Mouse (Mus musculus) erythroblast, adult 5-6 weeks (primary cell): ENCODE measurements at regions not wholly inside any gene's neighbourhood (a gene's known extent, or its start where the extent isn't known, plus 50 kb on each side); places are given as distances from the start of the nearest gene placed in this dataset.

ENCODE experiments used
- ATAC-seq: replicated peaks from 2 replicates; pipeline ENCODE4 v1.8.0; 2016; ENCODE audit warnings: moderate number of reproducible peaks, mild to moderate bottlenecking, moderate TSS enrichment, inconsistent platforms; ENCODE audit not compliant: poor library complexity, low FRiP score, severe bottlenecking

DNA sequence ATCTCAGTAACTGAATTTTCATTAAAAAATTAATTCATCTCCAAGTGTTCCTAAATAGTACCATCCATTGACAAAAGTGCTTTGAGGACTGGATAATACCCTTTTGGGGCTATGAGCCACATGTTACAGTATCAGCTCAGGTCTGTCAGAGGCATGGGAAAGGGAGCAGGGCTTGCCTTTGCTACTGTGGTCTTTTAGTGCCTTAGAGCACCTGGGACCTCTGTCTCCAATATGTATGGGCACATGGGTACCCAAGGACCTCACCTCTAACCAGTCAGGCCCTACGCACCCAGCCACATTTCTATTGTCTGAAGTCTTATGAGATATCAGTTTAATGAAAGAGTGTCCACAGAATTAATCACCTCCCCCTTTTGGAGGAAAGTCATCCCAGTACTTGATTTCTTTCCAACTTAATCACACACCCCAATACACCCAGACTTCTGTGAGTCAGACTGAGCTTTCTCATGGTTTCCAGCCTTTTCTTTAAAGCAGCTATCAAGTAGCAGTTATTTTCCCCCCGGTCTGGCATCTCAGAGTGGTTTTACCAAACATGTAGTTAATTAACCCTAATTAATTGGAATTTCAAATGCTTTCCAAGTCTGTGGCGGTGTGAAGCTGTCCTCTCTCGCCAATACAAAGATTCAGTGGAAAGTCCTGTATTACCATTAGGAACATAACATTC is 498.7 kb upstream of the Camk1g start:
- ATAC-seq, result no peak

DNA sequence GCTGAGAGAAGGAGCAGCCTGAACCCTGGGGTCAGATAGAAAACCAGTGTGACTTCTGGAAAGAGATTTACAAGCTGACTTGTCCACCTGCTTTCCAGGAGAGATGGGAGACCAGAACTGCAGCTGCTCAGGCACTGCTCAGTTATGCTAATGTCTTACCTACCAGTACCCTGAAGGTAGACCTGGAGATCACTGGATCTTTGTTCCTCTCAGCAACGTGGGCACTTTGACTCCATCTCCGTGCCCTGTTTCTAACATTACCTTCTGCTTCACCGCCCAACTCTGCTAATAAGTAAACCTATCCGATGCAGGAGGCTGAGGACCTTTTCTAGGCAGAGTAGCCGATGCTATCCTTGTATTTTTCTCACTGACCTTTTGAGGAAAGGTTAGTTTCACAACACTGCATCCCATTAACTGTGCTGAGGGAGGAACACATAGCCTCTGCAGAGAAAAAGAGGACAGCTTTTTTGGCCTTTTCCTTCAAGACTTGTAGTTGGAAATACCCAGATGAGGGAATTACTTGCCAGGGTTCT is 490.7 kb upstream of the Camk1g start:
- no peak for ATAC-seq

DNA sequence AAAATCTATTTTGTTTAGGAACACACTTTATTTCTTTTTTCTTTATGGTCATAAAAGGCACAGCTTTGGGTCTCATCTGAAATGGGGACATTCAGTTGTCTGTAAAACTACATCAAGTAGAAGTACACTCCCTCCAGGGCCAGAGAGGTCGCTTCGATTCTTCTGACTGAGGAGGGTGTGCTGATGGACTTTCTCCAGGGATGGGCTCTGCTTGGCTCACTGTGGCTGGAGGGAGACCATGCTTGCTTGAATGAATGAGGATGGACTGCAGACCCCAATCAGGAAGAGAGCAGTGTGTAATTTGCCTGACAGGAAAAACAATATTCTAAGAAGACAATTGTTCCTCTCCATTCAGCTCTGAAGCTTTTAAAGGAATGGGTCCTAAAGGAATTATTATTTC is 490.3 kb upstream of the Camk1g start:
- ATAC-seq, result no peak

DNA sequence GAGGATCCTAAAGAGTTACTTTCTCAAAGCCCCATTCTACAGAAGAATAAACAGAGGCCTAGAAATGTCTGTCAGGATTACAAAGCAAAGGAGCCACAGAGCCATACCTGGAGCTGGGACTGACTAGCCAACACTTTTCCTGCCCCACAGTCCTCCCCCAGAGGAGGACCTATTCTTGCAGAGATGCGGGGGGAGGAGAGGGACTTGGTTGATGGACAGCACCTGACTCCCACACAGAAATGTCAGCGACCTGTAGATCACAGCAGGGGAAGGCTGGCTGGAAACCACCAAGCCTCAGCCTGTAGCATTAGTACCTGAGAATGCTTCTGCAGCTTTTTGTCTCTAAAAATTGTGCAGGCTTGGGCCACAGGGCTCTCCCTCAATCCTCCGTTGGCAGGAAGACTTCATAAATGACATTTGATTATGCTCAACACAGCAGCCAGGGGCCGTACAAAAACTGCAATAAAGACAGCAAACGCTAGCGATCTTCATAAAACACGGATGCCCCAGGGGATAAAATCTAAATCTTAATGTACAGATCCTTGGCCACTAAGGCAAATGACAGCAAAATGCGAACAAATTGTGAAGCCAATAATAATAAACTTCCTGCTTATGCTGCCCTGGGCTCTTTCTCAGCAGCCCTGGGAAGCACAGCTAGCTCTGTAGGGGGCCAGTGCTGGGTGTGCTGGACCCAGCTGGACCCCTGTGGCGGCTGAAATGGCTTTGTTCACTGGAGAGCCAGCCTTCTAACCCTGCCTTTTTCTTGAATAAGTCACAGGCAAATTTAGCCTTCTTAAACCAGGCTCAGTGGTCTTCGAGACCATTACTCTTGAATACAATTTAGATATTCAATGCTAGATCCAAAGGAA is 489.4 kb upstream of the Camk1g start:
- no peak for ATAC-seq

DNA sequence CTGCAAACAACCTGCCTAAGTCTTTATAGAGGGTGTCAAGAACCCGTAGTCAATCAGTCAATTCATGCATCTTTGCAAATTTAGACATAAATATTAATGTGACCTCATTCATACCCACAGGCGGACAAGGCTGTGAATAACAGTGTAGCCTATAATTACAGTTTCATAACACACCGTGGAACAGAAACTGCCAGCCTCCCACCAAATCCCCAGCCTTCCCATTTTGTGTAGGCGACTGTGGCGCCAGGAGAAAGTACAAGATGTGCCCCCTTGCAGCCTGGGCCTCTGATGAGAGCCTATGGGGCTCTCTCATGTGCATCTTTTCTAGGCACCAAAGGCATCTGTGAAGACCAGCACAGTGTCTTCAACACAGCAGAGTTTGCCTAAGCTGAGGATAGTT is 477.8 kb upstream of the Camk1g start:
- no peak for ATAC-seq

DNA sequence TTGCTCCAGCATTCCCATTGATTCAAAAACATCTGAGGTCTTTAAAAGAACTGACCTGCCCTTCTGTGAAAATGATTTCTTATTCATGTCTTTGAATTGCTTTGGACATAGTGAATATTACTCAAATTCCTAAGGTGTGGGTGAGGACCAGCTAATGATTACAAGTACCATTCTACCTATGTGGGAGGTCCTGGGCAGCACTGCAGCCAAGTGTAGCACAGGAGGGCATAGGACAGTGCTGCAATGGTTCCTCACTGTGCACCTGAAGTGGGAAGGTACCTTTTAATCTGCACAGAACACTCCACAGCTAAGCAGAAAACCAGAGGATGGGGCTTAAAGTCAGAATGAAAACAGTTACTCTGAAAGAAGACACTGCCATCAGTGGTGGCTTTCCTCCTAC is 474.8 kb upstream of the Camk1g start:
- no peak for ATAC-seq

DNA sequence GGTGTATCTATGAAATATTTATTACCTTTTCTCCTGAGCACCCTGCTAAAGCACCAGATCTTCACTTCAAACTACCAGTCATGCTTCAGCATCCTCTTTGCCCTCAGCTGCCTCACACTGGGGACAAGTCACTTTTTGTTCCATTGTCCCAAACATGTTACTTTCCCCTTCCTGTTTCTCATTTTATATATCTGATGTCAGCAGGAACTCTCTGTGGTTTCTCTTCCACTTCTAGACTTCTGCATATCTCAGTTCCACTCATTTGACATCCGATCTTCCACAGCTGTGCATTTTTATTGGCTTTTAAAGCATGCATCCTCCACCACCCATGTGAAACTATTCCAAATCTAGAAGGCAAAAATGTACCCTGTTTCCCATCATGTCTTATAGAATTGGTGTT is 474.4 kb upstream of the Camk1g start:
- ATAC-seq, result no peak

DNA sequence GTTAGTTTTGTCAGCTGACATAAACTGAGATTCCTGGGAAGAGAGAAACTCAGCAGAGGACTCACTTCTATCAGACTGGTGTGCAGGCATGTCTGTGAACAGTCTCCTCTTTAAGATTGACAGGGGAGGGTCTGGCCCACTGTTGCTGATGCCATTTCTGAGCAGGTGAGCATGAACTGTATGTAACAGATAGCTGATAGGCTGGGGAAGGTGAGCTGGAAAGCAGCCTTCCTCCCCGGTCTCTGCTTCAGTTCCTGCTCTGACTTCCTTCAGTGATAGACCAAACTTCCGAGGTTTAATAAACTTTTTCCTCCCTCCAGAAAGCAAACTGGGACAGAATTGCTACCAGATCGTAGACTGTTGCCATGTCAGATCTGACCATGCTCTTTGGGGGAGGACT is 430.9 kb upstream of the Camk1g start:
- ATAC-seq, result no peak

DNA sequence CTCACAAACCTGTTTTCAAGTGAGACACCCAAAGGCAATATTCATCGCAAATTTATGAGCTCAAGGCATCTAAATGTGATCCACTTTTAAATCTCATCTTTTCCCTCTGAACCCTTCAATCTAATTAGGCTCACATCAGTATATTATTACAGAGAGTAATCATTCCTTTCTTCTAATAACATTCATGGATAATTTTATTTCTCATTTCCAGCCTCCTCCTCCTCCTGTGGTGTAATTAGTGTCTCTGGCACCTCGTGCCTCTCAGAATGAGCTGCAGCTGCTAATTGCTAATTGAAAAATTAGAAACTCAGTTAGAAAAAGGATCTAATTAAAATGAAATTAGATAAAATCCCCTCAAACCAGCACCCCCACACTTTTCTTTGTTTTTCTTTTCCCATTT is 420.5 kb upstream of the Camk1g start:
- ATAC-seq, result no peak

DNA sequence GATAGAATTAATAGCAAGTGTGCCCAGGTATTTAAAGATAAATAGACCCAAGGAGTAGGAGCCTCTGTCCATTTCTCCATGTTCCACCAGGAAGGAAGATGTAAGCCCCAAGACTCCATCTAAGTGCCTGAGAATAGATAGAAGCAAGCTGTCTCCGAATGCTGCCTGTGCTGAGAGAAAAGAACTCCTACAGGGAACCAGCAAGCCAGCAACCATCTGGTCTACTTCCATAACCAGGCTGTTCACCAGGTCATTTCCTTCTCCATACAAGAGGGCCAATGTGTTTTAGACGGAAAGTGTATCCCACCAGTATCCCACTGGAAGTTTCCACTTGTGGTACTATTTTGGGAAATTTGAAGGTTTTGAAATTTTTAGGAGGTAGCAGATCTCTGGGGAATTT is 418.4 kb upstream of the Camk1g start:
- ATAC-seq, result no peak

DNA sequence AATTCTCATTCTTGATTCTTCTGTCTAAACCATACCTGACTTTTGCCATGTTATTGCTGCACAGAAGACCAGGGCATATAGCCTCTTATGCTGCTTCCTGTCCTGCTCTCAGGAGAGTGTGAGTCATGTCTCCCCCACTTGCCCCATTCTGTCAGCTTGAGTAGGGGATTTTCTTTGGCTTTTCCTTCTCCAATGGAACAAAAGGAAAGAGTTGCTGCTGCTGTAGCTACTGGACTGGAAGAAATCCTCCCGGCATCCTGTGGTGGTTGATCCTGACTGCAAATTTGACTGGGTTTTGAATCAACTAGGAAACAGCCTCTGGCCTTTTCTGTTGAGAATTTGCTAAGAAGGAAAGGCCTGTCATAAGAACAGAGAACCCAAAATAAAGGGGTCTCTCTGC is 417.3 kb upstream of the Camk1g start:
- no peak for ATAC-seq

DNA sequence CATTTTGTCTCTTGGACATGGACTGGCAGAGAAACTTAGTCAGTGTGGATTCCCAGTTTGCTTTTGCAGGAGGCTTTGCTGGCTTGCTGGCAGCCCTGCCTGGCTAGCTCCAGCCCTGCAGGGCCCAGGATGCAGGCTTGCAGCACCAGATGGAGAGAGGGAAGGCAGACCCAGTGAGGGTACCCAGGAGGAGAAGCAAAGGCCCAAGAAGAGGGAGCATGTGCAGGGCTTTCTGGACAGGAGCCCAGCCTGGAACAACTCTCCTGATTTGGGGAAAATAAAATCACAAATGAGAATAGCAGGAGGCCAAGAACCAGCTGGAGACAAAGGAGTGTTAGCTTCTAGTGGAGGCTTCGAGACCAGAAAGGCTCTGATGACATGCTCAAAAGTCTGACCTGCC is 414.9 kb upstream of the Camk1g start:
- no peak for ATAC-seq

DNA sequence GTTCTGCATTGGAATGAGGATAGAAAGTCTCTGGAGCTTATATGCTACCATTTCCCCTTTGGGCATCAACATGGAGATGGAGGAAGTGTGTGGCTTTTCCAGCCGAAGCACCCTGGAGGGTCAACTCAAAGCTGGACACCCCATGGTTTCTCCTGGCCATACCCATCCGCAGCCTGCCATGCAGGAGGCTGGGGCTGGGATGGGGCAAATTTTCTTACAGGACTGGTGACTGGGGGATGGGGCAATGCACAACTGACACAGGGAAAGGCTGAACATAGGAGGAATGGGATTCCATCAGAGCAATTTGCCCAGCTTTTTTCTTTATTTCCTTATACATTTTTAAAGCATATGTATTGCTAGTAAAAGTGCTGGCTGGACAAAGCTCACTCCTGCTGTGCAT is 414.4 kb upstream of the Camk1g start:
- no peak for ATAC-seq

DNA sequence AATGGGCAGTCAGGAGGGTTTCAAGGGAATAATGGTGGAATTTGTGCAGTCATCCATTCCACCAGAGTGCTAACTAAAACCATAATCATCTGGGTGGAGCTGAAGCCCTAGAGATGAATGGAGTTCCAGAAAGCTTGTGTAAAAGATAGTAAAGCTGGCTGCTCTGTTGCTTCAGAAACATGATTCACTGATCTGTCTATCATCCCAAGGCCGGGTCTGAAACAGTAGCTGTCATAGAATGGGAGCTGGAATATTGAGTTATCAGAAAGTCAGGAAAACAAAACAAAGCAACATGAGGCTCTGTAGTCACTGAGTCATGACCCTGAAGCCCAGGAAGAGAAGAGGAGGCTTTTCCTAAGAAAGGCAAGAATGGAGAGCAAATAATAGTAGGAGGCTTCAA is 408.1 kb upstream of the Camk1g start:
- no peak for ATAC-seq

DNA sequence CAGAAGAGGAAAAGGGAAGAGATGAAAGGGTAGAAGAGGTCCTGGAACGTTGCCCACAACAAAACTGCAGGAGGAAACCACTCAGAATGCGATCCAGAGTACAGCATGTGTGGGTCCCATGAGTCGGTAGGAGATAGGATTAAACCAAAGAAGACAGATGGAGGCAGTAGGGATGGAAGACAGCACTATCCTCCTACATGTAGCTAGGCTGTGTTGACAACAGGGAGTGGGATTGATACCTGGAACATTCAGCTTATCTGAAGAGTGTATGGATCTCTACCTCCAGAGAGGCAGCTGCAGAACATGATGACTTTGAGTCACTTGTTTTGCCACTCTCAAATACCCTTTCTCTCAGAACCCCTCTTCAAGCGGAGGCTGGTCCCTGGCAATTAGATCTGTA is 399.4 kb upstream of the Camk1g start:
- no peak for ATAC-seq

DNA sequence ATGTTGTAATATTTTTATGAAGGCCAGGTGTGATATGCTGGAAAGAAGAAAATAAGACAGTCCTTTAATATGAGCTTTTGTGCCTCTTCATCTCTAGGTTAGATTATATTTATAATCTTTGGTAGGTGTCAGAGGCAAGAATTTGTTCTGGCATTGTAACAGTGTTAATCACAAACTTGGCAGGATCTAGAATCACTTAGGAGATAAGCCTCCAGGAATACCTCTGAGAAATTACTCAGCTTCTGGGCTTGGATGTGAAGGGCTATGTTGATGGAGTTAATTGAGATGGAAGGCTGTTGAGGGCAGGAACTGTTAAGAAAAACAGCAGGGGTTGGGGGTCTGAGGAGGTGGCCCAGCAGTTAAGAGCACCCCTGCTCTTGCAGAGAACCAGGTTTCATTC is 394.0 kb upstream of the Camk1g start:
- ATAC-seq, result no peak

DNA sequence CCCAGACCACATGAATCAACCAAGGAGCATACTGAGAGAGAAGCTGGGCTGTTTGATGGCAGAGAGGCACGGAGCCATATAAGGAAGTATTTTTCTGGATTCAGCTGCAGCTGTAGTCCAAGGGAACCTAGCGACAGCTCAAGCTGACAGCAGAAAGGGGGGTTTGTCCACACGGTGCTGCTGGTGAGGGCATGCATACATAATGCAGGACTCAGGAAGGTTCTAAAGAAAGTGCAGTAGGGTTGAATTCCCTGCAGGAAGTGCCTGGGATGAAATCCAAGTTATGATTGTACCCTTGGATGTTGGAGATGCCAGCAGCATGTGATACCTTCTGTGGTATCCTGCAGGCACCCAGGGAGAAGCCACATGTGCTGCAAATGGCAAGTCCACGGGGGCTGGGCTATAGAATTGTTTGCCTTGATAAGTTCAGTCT is 381.7 kb upstream of the Camk1g start:
- ATAC-seq, result no peak

DNA sequence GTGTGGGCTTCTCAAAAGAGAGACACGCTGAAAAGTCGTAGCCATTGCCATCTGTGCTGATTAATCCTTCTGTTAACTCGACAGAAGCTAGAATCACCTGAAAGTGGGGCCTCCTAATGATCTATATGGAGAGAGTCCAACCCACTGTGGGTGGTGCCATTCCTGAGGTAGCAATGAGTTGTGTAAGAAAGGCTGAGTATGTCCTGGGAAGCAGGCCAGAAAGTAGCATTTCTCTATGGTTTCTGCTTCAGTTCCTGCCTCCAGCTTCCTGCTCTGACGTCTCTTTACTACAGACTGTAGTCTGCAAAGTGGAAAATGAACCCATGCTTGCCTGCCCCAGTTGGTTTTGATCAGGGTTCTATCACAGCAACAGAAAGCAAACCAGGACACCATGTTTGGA is 380.8 kb upstream of the Camk1g start:
- ATAC-seq, result no peak

DNA sequence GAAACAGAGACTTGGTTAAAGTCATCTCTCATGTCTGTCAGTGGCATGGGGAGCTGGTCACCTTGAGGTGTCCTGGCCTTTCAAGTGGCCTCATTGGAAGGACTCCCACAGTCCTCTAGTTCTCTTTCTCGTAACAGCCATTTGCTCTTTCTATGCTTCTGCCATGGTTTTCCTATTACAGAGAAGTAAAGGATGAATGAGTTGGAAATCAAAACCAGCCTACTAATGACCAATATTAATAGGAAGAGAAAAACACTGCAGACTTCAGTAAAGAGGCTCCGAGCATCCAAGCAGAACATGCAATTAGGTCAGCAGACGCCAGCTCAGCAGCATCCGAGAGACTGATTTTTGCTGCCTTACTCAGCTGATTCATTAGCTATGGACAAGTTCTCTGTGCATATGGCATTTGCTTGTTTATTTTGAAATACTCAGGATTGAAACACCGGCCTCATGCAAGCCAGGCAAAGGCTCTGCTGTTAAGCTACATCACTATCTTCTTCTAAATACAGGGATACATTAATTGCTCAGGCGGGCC is 377.4 kb upstream of the Camk1g start:
- ATAC-seq, result no peak

DNA sequence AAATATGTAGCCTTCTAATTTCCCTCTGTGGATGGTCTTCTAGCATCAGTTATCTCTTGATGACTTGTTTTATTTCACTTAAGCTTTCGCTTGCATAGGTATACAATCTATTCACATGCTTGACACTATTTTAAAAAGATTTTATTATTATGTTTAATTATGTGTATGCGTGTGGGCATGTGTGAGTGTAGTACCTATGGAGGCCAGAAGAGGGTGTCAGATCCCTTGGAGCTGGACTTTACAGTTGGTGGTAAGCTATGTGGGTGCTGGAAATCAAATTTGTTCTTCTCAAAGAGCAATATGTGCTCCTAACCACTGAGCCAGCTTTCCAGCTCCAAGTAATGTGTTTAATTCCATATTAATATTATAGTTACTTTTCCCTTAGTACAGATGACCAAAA is 372.6 kb upstream of the Camk1g start:
- ATAC-seq, result no peak

DNA sequence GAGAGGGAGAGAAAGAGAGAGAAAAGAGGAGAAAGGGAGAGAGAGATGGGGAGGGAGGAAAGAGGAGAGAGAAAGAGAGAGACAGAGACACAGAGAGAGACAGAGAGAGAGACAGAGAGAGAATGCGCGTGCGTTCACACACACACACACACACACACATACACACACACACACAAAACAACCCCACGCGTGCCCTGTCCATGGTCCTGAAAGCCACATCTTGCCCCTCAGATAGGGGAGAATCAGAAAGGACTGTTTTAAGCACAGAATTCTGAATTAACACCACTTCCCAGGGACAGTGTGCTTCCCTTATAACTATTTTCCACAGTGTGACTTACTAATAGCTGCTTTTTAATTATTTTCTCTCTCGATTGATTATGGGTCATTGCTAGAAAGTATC is 368.7 kb upstream of the Camk1g start:
- ATAC-seq, result no peak
